Mouse (Mus musculus) activated CD4-positive, CD25-positive, alpha-beta regulatory T cell, adult 4 months (primary cell): ENCODE results near the gene Snta1. TPM values are rescaled to one million over a fixed set of nuclear protein-coding genes. Genes with fewer than 3 reads are reported as not detected.

Source experiments
- ATAC-seq: one replicate; pipeline ENCODE4 v1.8.0; 2017
- polyA plus RNA-seq, 2 experiments: library from polyadenylated mRNA; unstranded; fragments of 100-300 nt; shearing (Covaris generic); gene quantifications; one replicate each; pipeline ENCODE4 v1.2.1; 2017

Gene Snta1
- not detected for polyA plus RNA-seq

- ATAC-seq: peak; percentile 75
Measured at GRCm38 (mm10) chr2:154407643-154408445, at the start of gene Snta1. Snta1 (minus strand) TSS chr2:154408099.

DNA sequence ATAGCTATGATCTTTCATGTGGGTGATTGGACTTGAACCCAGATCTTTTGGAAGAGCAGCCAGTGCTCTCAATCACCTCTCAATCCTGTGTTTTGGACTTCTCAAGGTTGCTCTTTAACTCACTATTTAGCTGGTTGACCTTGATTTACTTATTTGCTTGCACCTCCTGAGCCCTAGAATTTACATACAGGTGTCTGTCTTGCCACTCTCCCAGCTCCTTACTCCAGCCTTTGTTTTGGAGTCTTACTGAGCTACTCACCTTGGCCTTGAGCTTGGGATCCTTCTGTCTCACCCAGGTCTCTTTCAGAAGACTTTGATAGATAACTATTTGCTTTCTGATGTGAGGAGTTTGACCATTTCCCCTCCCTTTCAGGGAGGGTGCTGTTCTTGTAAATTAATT is 48.7 kb upstream of the Snta1 start:
- ATAC-seq: no peak

DNA sequence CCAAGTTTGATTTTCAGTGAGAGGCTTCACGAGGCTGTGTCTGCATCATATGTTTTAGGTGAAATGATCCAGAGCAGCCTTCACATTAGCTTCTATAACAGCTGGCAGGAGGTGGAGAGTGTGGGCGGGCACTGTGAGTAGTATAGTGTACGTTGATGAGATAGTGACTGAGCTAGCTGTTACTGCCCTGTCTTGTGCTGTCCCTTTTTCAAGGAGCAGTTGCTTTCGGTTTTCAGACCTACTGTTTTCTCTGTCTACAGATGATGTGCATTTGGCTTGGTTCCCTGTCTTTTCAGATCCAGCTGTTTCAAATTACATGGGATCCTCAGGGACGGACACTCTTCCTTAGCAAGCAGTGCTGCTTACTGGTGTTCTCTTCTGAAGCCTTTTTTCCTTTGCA is 47.9 kb upstream of the Snta1 start:
- ATAC-seq: no peak

DNA sequence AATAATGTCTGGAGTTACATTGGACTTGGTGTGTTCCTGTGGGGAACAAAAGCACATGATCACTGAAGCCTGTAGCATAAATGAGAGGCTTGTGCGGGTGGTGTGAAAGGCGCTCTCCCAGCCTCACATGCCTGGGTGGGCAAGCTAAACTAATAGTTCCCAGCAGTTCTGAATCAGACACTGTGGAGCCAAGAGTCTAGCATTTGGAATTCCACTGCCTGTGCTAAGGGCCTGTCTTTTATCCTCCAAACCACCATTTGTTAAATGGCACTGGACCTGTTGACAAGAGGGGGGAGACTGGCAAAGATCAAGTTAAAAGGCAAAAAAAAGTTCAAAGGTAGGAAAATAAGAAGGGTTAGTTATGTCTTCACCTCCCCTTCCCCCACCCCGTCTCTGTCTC is 46.7 kb upstream of the Snta1 start:
- ATAC-seq: no peak

- no peak for ATAC-seq
Measured at GRCm38 (mm10) chr2:154454099-154454498, 46.2 kb upstream of the Snta1 start.

DNA sequence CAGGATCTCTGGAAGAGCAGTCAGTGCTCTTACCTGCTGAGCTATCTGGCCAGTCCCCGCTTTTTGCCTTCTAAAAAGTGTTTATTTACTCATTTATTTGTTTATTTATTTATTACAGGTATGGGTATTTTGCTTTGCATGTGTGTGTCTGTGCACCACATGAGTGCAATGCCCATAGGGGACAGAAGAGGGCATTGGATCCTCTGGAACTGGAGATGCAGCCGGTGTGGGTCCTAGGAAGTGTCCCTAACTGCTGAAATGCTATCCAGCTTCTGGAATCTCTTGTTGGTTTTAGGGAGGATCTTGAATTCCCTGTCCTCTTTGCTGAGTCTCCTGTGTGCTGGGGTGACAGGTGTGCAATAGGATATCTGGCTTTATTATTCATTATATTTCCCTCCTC is 45.1 kb upstream of the Snta1 start:
- no peak for ATAC-seq

DNA sequence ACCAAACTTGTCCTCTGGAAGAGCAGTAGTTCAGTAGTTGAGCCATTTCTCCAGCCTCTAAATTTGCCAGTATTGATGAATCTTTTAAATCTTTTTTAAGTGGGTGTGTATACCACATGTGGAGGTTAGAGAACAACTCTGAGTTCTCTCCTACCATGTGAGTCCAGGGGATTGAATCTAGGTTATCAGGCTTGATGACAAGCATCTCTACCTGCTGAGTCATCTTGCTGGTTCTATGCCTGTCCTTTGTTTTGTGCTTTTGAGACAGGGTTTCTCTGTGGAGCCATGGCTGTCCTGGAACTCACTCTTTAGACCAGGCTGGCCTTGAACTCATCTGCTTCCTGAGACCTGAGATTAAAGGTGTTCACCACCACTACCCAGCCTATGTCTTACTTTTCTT is 40.7 kb upstream of the Snta1 start:
- ATAC-seq: no peak

DNA sequence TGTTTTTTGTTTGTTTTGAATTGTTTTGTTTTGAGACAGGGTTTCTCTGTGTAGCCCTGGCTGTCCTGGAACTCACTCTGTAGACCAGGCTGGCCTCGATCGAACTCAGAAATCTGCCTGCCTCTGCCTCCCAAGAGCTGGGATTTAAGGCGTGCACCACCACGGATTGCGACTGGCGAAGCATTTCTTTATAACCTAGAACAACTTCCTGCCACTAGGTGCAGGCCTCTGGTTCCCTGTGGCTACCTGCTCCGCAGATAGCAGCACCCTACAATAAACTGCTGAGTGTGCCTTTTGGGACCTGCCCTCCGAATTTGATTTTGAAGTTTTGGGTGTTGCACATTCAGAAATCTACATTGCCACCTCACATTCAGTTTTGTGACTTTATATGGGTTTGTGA is 39.9 kb upstream of the Snta1 start:
- ATAC-seq: no peak

DNA sequence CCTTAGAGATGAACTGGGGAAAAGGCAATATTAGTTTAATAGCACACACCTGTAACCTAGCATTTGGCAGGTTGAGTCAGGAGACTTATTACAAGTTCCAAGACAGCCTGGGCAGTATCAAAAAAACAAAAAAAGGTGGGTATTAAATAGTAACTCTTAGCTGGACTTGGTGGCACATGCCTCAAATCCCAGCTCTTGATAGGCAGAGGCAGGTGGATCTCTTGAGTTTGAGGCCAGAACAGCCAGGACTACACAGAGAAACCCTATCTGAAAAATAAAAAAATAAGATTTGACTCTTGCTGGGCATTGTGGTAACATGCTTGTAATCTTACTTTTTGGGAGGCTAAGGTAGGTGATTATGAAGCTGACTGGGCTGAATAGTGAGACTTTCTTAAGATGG is 32.6 kb upstream of the Snta1 start:
- ATAC-seq: no peak

- no peak for ATAC-seq
Measured at GRCm38 (mm10) chr2:154437191-154437527, 29.3 kb upstream of the Snta1 start.

GRCm38 (mm10) chr2:154436458-154437190 is 28.7 kb upstream of the Snta1 start, which contains the start of gene Cbfa2t2:
Cbfa2t2 (plus strand) TSS chr2:154436481.
- peak; percentile 27 for ATAC-seq

DNA sequence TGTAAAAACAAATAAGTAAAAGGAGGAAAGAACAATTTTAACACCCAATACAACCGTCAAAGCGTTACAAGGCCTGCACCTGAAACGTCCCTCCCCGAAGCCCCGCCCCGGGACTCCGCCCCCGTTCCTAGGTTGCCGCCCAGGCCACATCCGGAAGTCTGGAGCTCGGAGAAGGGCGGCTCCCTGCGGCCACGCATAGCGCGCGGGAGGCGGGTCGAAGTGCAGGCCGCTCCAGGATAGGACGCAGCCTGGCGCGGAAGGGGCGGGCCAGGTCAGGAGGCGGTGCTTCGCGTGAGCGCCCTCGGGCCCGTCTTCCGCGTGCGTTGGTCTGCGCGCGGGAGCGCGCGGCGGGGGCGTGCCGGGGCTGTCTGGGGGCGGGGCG is 28.2 kb upstream of the Snta1 start:
- ATAC-seq: peak; percentile 99

GRCm38 (mm10) chr2:154434690-154435089 is 26.8 kb upstream of the Snta1 start:
- no peak for ATAC-seq

GRCm38 (mm10) chr2:154433391-154433790 is 25.5 kb upstream of the Snta1 start:
- no peak for ATAC-seq

- ATAC-seq: no peak
Measured at GRCm38 (mm10) chr2:154432696-154433095, 24.8 kb upstream of the Snta1 start.

DNA sequence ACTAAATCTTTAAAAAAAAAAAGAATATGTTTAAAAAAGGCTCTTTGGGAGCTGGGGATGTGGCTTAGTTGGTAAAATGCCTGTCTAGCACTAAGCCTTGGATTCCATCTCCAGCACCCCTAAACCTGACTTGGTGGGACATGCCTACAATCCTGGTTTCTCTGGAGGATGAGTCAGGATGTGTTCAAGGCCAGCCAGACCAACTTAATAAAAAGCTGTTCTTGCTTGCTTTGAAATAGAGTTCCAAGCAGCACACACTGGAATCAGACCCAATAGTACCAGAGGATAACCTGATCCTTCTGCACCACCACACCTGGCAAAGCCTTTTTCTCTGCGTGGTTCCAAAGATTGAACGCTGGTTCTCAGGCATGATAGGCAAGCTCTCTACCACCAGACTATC is 22.7 kb upstream of the Snta1 start:
- ATAC-seq: no peak

GRCm38 (mm10) chr2:154427853-154428360 is 20.0 kb upstream of the Snta1 start:
- ATAC-seq: no peak

DNA sequence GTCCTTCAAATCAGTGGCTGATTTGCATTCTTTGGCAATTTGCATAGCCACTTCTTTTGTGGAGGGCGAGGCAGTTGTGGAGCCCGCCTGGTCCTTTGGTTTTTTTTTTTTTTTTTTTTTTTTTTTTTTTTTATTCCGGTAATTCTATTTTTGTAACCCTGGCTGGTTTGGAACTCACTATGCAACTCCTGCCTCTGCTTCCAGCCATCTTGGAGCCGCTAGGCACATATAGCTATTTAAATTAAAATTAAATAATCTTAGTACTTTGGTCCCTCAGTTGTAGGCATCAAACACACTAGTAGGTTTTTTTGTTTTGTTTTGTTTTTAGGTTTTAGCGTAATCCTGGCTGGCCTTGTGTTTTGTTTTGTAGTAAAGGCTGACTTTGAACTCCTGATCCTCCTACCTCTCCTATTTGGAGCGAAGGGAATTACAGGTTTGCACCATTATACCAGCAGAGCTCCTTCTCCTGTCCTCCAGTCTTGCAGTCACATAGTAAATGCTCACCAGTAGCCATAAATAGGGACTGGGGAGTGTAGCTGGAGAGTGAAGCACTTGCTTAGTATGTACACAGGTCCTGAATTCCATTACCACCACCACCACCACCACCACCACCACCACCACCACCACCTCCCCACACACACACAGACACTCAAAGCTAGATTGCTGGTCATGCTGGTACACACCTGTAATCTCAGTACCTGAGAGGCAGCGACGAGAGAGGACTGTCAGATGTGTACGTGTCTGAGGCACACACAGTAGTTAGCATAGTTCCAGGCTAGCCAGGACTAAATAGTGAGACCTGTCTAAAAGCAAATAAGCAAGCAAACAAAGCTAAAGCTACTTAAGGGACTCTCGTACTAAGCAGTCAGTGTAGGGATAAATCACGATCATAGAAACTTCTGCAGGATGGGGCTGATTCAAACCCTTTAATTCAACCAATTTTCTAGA is 19.3 kb upstream of the Snta1 start:
- no peak for ATAC-seq

DNA sequence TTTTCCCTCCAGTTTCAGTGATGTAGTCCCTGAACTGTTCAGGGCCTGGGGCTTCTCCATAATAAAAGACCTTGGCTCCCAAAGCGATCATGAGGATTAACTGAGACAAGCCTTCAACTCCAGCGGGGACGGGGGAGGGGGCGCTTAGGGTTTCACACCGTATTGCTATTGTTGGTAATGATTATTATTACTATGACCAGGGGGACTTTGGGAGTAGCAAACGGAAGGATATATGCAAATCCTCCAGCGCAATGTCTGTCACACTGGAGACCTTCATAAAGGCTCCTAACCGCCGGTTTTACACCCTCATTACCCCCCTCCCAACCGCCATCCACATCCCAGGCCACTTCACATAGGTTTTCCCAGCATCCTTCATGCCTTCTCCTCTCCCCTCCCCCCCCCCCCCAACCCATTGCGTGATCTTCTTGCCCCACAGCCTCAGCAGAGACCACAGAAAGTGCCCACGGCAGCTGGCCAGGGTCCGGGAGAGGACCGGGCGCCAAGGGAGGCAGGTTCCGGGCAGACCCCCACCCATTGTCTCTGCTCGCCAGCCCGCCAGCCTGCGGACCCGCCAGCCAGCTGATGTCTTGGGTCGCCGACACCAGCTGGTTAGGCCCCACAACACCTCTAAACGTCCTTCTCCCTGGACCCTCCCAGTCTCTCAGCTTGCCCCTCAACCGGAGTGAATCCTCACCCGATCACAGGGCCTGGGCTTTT is 18.4 kb upstream of the Snta1 start:
- no peak for ATAC-seq

DNA sequence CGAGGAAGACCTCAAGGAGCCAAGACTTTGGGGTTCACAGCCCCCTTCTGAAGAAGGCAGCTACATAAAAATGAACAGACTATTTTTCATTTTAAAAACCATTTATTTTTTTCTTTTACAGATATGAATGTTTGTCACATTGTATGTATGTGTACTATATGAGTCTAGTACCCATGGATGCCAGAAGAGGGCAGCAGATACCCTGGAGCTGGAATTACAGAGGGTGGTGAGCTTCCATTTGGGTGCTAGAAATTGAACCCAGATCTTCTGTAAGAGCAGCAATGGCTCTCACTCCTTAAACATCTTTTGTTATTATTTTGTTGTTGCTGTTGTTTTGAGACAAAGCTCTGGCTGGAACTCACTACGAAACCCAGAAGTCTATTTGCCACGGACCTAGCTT is 17.6 kb upstream of the Snta1 start:
- no peak for ATAC-seq

- ATAC-seq: no peak
Measured at GRCm38 (mm10) chr2:154423548-154423947, 15.6 kb upstream of the Snta1 start.

- ATAC-seq: no peak
Measured at GRCm38 (mm10) chr2:154422181-154422580, 14.3 kb upstream of the Snta1 start.
